Mouse (Mus musculus) hematopoietic multipotent progenitor cell, adult 10-12 weeks (in vitro differentiated cells): ENCODE results near the gene Gm20809. TPM values are rescaled to one million over a fixed set of nuclear protein-coding genes. Genes with fewer than 3 reads are reported as not detected.

Source experiments
- polyA plus RNA-seq: library from polyadenylated mRNA; stranded (reverse); fragments of >175 nt; gene quantifications from 2 replicates; pipeline ENCODE4 v1.2.3, GENCODE M21; 2012; ENCODE audit warnings: low replicate concordance

The Gm20809 gene
- polyA plus RNA-seq: not detected in 2 replicates

GRCm38 (mm10) chrY:24454757-24455156 lies at the start of gene Gm20809:
Gene Gm20809, plus strand, starts transcription at chrY:24455057.

